Mouse (Mus musculus): ENCODE results near the gene Folr1.

The Folr1 gene

DNA sequence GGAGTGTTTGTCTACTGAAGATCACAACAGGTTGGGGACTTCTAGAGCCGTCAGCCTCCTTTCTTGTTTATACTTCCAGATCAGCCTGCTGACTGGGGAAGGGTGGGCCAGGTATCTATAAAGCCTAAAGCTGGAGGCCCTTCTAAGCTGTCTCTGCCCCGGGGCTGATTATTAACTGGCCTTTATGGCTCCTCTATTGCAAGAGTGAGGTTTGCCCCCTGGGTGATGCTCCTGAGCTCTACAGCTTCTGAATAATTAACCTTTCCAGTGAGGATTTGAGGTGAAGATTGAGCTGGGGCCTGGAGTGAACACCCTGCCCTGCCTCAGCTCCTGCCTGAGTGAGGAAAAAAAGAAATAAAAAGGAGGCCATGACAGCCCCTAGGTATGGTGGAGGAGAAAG lies at the start of gene Folr1:
Gene Folr1, minus strand, starts transcription at position 160 of the 400 bp plus-strand sequence.
- DNase-seq (ENCODE audit: low read depth, low spot score): no peak

DNA sequence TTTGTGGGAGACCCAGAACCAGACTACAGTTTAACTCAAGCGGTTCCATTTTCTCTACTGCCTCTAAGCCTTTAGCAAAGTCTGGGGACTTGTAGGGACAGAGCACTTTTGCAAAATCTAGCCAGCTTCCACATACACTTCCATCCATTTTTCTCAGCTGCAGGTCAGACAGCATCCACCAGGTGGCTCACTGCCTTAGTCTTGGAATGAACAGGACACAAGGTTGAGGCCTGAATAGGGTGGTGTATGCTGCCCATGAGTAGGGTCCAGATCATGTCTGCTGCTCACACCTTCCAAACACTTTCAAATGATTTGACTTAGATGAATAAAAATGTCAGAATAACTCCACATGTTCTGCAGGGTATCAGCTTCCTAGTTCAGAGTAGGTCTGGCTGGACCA lies 47.5 kb upstream of the Folr1 start:
- DNase-seq (ENCODE audit: low read depth, low spot score): peak; percentile 72

DNA sequence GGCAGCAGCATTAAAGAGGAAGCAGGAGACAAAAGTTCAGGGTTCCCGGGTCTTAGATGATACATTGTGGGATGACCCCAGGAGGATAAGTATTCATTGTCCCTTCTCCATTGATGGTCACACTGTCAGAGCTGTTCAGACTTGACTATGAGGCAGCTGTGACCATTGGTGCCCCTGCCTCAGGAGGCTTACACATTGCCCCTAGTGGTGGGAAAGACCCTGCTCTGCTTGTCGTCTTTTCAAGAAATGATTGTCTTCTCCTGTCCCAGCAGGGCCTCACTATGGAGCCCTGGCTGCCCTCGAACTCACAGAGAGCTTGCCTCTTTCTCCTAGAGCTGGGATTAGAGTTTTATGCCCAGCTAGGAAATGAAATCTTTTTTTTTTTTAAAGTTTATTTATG lies 41.4 kb upstream of the Folr1 start:
- DNase-seq (ENCODE audit: low read depth, low spot score): peak; percentile 74

DNA sequence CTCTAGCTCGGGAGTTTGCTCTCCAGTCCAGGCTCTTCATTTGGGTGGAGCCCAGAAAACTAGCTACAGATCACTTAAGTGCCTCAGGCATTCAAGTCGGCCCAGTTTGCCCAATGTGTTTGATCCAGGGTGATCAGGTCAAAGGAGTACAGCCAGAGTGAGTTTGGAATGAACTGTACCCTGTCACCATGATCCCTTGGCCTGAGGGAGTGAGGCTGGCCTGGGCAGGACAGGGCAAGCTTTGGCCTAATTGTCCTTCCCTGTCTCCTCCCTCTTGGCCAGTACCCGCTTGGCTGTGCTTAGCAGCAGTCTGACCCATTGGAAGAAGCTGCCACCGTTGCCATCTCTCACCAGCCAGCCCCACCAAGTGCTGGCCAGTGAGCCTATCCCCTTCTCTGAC lies 39.5 kb upstream of the Folr1 start:
- no peak for DNase-seq (ENCODE audit: low read depth, low spot score)

DNA sequence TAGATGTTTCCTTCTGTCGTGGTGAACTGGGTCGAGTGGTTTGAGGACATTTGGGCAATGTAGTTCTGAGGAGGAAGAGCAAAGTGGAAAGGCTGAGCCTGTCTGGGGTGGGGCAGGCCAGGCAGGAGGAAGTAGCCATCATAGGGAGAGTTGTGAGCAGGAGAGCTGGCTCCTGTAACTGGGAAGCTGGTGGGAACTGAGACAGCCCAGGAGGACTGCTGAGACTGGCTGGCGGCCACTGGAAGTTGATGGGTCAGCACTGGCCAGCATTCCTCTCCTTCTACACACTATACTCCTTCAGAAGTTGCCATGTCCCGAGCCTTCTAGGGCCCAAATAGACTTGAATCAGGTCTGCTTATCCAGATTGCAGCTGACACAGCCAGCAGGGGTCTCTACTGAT lies 37.8 kb upstream of the Folr1 start:
- DNase-seq (ENCODE audit: low read depth, low spot score): no peak

DNA sequence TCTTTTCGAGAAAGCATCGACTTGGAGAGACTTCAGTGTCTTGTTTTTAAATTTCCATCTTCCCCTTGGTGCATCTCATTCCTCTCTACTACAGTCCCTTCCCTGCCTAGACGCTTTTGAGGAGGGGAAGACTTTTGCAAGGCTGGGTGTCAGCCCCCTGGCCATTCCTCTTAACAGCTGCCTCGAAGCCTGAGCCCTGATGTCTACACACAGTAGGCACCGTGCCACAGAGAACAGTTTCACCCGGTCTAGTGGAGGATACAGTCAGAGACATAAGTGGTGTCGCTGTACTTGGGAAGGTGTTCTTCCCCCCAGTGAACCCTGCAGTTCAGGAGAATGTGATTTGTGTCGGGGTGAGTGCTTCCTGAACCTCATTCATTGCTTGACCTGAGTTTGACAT lies 36.1 kb upstream of the Folr1 start:
- no peak for DNase-seq (ENCODE audit: low read depth, low spot score)

DNA sequence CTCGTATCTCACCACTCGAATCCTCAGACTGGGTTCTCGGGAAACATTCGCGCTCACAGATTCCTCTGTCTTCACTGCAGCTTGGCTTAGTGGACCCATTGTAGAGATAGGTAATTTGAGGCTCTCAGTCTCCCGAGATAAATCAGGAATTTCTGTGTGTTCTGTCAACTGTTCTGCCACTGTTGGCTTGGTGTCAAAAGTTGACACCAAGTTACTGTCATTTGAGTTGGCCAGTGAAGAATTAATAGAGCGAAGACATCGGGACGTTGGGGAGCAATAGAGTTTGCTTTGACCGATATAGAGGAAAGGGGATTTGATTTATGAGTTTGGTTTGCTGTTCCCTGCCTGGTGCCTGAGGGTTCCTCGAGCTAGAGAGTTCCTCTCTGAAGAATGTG lies 35.7 kb upstream of the Folr1 start, which contains the start of gene Tomt:
Gene Tomt, minus strand, starts transcription at position 73 of the 395 bp plus-strand sequence.
- DNase-seq (ENCODE audit: low read depth, low spot score): no peak

DNA sequence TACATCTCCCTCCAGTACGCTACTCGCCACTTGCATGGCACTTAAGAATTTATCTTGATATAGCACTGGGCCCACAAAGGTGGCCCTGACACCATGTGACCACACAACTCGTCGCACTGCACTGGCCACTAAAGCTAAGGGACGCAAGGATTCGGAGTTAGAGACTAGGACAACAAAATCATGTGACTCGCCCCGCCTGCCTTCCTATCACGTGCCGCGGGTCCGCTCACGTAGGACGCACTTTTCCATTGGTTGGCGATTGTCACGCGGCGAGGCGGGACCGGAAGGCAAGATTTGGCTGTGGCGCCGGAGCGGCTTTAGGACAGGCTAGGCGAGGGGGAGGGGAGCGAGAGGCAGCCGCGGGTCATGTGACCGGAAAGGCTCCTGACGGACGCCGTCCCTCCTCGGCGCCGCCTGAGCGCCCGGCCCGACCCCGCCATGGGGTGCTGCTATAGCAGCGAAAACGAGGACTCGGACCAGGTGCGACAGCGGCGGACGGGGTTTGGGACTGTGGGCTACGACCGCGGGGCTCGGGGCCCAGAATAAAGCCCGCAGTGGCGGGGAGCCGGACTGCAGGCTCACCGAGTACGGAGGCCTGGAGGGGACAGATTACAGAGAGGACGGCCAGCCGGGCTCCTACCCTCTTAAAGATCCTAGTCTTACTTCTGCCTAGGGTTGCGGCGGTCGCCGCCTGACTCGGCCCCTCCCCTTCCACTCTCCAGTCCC lies 35.1 kb upstream of the Folr1 start, which contains the start of gene Lamtor1:
Gene Lamtor1, plus strand, starts transcription at position 344 of the 726 bp plus-strand sequence.
- peak; percentile 99 for DNase-seq (ENCODE audit: low read depth, low spot score)

DNA sequence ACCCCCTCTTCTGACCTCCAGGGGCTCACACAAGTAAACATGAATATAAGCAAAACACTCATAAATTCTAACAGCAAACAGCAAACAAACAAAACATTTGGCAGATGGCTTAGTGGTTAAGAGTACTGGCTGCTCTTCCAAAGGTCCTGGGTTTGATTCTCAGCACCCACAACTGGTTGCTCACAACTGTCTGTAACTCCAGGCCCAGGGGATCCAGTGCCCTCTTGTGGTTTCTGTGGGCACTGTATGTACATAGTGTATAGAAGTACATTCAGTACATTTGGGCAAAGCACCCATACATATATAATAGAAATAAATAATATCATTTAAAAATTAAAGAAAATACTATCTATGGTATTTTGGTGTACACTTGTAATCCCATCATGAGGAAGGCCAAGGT lies 32.3 kb upstream of the Folr1 start:
- peak; percentile 39 for DNase-seq (ENCODE audit: low read depth, low spot score)

DNA sequence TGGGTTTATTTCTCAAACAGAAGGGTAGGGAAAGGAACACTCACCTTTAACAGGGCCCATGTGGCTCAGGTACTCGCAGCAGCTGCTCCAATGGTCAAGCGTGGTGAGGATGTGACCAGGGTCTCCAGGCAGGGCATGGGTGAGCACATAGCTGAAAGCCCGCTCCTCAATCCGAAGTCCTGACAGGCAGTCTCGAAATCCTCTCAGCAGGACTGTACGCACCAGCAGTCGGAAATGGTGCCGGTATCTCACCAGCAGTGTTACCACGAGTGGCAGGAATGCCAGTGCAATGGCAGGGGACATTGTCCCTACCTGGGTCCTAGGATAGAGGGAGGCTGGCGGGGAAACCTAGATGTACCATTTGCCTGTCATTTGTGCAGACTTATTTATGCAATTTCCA lies 31.4 kb upstream of the Folr1 start:
- DNase-seq (ENCODE audit: low read depth, low spot score): no peak

DNA sequence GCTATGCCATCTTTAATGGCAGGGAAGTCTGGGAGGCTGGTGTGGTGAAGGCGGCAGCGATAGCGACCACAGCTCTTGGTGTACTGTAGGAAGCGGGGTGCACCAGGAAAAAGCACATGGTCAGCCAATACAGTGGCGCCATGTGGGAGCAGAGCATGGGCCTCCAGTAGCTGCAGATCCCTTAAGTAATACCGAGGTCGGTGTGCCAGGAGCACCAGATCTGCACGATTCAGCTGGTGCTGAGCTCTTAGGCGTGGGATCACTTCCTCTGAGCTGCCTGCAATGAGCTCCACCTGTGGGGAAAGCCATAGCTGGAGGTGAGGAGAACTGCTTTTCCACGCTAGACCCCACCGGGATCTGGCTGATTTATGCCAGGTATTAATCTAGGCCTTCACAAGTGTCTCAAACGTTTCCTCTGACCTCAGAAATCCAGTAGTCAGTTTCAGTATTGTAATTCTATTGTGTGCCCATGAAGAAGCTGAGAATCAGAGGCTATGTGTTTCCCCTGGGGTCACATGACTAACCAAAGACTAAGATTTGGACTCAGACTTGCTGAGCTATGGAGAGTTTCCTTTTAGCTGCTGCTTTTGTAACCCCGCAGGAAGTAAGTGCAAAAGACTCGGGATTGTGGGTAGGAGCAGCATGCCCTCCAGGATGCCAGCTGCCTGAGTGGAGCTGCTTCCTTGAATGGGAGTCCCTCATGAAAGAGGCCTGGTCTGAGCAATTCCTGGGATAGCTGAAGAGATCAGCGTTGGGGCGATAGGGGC lies 29.9 kb upstream of the Folr1 start:
- no peak for DNase-seq (ENCODE audit: low read depth, low spot score)

DNA sequence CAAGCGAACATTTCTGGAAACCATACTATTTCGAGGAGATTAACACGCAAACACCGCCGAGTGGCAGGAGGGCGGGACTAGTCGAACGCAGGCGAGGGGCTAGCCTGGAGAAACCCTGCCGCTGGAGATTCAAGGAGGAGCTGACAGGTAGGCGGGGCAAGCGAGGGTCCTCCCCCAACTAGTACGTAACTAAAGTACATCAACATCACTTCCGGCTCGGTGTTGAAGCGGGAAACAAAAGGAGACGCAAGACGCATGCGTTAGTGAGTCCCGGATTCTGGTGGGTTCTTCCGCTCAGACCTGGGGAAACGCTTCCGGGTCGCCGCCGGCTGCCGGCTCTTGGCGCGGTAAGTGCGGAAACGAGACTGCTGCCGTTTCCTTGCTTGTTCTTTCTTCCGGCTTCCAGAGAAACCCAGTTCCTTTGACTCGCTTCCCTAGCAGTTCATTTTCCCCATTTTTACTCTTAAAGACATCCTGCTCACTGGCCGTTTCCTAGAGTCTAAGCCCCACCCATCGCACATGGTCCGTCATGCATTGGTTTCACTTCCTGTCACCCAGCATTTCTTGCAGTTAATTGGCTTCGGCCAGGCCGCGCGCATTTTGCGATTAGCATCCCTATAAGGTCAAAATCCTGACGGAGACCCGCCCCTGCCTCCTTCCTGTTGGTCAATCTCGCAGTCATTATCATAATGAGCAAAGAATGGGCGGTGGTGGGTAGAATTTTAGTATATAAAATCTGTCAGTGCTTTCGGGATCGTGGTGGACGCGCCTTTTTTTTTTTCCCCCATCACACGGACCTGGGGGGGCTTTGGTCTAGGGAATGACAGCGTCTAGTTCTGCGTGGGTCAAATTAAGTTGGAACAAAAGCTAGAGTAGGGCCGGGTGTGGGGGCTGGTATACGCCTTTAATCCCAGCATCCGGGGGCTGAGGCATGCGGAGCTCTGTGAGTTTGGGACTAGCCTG lies 25.8 kb upstream of the Folr1 start:
- DNase-seq (ENCODE audit: low read depth, low spot score): peak; percentile 100

DNA sequence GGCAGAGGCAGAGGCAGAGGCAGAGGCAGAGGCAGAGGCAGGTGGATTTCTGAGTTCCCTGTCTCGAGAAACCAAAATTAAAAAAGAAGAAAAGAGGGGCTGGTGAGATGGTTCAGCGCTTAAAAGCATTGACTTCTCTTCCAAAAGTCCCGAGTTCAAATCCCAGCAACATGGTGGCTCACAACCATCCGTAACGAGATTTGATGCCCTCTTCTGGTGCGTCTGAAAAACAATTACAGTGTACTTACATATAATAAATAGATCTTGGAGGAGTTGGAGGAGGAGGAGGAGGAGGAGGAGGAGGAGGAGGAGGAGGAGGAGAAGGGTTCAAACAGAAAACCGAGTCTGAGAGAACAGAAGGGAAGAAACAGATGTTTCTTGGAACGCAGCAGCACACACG lies 25.1 kb upstream of the Folr1 start:
- DNase-seq (ENCODE audit: low read depth, low spot score): no peak

DNA sequence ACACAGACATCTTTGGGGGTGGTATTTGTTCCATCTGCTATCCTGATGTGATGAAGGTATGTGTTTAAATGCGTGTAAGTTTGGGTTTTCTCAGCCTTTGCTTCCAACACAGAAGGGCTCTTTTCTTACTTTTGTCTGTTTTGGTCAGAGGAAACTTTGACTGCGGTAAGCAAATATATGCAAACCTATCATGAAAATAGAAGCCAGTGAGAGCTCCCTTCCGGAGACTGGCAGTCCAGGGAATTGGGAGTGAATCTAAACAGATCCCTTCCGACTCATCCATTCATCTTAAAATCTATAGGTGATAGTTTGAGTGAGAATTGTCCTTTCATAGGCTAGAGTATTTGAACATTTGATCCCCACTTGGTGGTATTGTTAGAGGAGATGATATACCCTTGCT lies 17.9 kb upstream of the Folr1 start:
- DNase-seq (ENCODE audit: low read depth, low spot score): no peak

DNA sequence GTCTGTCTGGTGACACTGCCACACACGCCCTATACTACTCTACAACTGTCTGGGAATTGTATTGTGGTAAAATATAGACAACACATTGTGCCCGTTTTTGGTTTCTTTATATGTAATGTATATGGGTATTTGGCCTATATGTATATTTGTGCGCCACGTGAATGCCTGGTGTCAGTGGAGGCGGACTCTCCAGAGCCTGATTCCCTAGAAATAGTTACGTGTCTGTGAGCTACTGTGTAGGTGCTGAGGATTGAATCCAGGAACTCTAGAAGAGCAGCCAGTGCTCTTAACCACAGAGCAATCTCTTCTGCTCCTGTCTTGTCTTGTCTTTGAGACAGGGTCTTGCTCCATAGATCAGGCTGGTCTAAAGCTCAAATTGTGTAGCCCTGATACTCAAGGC lies 15.7 kb upstream of the Folr1 start:
- DNase-seq (ENCODE audit: low read depth, low spot score): no peak

DNA sequence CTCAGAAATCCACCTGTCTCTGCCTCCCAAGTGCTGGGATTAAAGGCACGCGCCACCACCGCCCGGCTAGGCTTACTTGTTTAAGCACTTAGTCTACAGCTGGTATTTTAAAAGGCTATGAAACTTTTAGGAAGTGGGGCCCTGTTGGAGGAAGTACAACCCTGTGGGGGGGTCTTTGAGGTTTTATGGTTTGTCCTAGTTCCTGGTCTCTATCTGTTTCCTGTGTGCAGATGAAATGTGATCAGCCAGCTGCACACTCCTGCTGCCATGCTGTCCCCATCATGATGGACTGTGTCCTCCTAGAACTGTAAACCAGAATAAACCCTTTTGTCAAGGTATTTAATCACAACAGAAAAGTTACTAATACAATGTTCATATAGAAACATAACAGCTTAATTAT lies 13.6 kb upstream of the Folr1 start:
- no peak for DNase-seq (ENCODE audit: low read depth, low spot score)

DNA sequence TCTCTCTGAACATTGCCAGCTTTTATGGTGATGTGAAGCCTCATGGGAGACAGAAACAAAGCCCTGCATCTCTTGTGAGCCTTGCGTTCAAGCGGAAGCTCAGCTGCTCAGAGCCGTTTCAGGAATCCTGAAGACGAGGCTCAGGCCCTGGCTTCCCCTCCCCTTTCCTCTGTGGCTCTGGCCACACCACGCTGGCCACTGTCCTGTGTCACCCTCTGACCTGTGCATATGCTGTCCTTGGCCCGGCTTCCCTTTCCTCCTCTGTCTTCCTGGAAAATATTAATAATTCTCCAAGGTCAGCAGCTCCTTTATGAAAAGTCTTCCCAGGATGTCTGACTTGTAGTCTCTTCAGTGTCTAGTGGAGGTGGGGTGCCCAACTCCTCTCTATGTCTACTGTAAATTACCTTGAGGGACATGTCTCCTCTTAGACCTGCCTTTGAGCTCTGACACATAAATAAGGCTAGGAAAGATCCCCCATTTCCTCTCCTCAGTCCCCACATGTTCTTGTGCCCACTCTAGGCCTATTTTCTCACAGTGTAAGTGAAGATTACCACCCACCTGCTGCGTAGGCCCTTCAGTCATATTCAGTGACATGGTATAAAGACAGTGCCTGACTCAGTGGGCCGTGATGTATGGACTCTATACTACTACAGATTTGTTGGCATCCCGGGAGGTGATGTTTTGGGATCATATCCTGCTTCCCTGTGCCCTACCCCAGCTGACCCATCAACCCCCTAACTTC lies 12.0 kb upstream of the Folr1 start:
- DNase-seq (ENCODE audit: low read depth, low spot score): no peak

DNA sequence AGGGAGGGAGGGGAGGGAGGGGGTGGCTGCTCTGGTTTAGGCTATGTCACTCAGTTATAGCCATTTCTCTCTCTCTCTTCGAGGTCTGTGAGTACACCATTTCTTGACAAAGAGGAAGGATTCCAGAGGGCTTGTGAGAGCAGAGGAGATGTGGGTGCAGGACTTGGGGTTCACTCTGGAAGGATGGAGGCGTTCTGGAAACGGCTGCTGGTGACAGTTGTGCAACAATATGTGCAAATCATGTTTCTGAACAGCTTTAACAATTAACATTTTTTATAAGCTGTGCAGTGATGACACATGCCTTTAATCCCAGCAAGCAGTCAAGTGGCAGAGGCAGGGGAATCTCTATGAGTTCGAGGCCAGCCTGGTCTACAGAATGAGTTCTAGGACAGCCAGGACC lies 10.3 kb upstream of the Folr1 start:
- no peak for DNase-seq (ENCODE audit: low read depth, low spot score)

DNA sequence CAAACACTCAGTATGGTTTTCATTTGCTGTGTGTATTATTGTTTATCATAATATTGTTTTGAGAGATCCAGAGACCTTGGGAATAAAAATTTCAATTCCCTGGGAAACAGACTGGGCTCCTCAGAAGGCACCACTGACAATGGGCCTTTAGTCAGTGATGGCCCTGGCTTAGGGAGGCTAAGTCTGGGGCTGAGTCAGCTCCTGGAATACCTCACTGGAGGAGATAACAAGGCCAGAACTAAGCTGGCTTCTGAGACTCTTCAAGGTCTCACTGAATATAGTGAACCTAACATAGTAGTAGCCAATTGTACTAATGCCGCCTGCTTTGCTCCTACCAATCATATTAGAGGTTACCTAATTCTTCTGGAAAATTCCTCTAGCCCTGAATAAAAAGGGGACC lies 5.4 kb upstream of the Folr1 start:
- DNase-seq (ENCODE audit: low read depth, low spot score): no peak

DNA sequence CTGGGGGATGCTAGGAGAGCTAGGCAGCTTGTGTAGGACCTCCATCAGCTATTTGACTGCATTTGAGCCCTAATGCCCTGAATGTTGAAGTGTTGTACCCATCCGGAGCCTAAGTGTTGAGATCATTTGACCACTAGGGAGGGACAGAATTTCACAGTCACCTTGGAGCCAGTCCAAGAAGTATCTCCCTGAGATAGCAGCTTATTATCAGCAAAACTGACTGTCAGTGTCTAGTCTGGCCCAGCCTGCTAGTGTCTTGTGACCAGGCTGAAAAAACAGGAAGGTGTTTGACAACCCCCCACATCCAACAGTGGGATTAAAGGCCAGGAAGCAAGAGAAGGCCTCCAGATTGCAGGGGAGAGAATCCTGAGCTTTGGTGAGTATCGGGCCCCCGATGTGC lies 708 bp upstream of the Folr1 start:
- no peak for DNase-seq (ENCODE audit: low read depth, low spot score)

DNA sequence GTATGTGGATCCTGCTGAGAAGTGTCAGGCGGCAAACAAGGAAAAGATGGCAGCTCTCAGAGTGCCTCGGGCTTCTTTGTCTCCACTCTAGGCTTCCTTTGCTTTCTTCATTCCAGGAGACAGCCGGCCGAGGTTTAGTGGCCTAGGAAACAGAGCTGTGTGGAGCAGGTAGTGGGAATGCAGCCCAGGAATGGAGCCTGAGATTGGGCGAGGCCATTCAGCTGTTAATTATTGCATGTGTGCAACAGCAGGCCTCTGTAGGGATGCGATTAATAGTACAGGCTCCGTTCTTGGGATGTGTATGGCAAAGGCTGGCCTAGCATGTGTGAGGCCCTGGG lies 1.5 kb downstream of the Folr1 start:
- peak; percentile 54 for DNase-seq (ENCODE audit: low read depth, low spot score)

Measured in ES-CJ7 (cell line).